Mouse (Mus musculus): ENCODE measurements at regions not wholly inside any gene's neighbourhood (a gene's known extent, or its start where the extent isn't known, plus 50 kb on each side); places are given as distances from the start of the nearest gene placed in this dataset.

DNA sequence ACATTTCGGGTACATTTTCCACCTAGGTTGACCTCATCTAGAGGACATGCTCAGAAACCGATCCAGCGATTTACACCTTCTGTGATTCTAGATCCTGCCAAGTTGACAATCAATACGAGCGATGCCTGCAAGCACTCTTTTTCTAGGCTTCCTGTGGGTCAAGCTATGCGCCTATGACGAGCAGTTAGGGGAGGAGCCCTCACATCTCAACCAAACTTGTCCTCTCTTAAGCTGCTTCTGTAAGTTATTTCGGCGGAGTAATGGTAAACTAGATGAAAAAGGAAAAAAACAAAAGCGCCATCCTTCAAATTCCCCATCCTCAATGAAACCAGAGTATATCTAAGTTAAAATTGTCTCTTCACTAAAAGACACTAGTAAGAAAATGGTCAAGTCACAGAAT, 858.5 kb downstream of the Zfp704 start:
- no peak for ATAC-seq (replicated peaks; ENCODE audit: low FRiP score, poor library complexity, severe bottlenecking)

DNA sequence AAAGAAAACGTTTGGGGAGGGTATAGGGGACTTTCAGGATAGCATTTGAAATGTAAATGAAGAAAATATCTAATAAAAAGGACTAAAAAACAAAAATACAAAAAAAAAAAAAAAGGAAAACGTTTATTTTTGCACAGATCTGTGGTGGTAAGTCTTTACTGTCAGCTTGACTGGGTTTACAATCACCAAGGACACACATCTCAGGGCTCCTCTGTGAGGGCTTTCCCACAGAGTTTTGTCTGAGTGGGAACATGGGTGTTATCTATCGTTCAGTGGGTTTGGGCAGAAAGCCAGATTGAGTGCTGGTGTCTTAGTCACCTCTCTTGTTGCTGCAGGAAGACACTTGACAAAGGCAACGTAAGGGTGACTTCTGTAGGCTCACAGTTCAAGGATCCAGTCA, 859.0 kb downstream of the Zfp704 start:
- 0 out of 2 replicates have a peak, but pooled peaks have one; percentile 40 for ATAC-seq (replicated peaks; ENCODE audit: low FRiP score, poor library complexity, severe bottlenecking)

DNA sequence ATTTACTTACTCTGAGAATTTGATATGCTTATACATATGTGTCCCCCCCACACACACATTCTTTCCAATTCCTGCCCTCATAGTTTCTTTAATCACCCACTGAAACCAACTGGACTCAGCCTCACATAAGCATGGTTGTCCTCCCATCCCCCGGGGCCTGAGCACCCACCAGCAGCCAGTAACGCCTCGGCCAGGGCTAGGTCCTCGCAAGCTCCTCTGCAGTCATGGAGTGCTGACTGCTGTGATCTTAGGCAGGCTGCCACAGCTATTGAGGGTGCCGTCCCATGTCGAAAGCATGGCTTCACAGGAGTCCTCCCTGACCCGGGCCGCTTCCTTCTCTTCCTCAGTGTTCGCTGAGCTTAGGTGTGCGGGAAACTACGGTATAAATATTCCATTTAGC, 859.7 kb downstream of the Zfp704 start:
- no peak for ATAC-seq (replicated peaks; ENCODE audit: low FRiP score, poor library complexity, severe bottlenecking)

DNA sequence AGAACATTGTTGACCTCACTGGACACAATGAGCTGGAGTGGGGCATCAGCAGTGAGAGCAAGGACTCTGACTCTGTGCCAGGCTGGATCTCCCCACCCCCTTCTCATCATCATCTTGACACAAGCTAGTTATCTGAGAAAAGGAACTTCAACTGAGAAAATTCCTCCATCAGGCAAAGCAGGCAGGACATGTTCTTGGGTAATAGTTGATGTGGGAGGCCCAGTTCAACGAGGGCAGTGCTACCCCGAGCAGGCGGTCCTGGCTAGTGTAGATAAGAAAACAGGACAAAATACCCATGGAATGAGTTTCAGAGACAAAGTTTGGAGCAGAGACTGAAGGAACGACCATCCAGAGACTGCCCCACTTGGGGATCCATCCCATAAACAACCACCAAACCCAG, 862.7 kb downstream of the Zfp704 start:
- no peak for ATAC-seq (replicated peaks; ENCODE audit: low FRiP score, poor library complexity, severe bottlenecking)

DNA sequence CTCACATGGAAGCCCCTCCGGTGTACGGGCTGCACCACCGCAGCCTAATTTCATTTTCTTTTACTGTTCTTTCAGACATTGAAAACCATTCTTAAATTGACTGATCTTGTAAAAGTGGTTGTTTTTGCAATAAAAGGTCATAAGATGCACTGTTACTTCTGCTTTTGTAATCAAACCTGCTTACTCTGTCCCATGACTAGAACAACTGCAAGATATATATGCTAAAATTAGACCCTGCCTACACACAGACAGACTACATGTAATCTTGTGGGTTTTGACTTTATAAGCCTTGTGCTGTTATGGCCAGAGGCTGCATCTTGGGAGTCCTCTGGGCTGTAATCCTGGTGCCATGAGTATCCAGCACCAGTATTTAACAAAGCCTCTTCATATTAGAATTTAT, 863.2 kb downstream of the Zfp704 start:
- no peak for ATAC-seq (replicated peaks; ENCODE audit: low FRiP score, poor library complexity, severe bottlenecking)

DNA sequence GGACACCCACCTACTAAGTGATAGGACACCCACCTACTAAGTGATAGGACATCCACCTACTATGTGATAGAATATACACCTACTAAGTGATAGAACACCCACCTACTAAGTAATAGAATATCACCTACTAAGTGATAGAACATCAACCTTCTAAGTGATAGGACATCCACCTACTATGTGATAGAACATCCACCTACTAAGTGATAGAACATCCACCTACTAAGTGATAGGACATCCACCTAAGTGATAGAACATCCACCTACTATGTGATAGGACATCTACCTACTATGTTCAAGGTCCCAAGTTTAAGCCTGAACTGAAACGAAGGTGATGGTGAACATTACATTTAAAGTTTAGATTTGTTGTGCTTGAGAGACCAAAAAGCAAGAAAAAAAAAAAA, 863.8 kb downstream of the Zfp704 start:
- no peak for ATAC-seq (replicated peaks; ENCODE audit: low FRiP score, poor library complexity, severe bottlenecking)

DNA sequence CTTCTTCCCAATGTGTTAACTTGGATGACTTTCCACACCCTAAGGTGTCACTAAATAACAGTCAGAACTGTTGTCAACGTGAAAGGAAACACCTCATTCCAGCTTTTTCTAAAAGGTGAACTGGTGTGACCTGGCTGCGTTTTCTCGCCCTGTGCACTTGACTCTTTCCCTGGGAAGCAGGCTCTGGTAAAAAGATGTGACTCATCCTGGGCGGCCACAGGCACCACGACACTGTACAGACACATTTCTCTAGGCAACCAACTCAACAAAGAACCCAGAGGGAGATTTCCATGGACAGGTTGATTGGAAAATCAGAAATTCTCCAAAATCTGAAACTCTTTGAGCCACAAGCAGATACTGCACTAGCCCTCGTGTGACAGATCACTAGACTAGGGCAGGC, 865.0 kb downstream of the Zfp704 start:
- ATAC-seq (replicated peaks; ENCODE audit: low FRiP score, poor library complexity, severe bottlenecking), result no peak

DNA sequence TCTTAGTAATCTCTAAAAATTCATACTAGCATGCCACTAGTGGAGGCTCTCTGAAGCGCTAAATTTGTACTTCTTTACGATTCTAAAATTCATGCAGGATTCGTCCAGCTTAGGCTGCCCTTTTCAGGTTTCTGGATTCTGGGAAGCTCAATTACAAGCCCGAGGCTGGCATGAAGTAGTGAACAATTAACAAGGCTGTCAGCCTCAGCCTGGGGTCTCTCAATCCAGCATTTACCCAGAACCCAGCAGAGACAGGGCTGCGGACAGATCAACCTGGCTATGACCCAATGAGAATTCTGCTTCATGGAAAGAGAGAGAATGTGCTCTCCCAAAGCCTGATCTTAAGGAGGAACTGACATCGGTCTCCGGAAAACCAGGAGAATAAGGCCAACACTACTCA, 866.2 kb downstream of the Zfp704 start:
- no peak for ATAC-seq (replicated peaks; ENCODE audit: low FRiP score, poor library complexity, severe bottlenecking)

DNA sequence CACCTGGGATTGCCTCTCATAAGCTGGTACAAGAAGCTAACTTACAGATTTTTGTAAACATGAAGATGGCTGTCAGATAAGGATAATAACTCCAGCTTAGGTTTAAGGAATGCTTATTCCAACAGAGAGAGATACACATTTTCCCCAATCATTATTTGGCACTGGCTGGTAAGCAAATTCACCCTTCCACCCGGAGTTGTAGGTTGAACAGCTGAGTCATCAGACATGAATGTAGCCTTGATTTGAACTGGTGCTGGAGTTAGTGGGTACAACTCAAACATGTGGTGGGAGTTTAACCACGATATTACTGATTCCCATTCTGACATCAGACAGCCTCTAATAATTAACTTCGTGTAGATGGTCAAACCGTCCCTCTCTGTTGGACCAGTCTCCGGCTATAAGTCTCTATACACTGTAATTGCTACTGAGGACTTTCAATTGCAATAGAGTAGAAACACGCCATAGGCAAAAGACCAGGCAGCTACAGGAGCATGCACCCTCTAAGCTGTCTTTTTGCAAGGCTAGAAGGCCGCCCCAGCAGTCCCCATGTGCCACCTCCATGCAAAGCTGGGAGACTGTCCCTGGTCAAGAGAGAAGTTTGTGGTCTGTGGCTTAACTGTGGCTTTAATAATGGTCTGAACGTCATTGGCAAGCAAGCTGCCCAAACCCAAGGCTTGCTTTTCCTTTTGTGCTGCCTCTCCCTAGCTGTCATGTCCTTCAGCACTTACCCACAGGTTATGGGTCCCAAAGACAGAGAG, 868.4 kb downstream of the Zfp704 start:
- ATAC-seq (replicated peaks; ENCODE audit: low FRiP score, poor library complexity, severe bottlenecking), result no peak

DNA sequence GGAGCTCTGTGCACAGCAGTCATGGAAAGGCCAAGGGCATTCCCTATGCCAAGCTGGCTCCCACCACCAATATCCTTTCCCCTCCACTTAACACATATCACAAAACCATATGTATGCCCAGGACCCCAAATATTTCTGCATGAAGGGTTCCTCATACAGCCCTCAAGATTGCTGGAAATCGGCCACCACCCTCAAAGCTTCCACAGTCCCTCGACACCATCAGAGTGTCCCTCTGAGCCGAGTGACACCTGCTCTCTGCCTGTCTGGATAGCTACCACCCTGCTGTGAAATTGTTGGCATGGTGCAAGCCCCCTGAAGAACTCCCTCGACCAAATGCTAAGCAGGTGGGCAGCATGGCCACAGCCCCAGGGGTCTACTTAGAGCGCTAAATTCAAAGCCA, 869.2 kb downstream of the Zfp704 start:
- no peak for ATAC-seq (replicated peaks; ENCODE audit: low FRiP score, poor library complexity, severe bottlenecking)

DNA sequence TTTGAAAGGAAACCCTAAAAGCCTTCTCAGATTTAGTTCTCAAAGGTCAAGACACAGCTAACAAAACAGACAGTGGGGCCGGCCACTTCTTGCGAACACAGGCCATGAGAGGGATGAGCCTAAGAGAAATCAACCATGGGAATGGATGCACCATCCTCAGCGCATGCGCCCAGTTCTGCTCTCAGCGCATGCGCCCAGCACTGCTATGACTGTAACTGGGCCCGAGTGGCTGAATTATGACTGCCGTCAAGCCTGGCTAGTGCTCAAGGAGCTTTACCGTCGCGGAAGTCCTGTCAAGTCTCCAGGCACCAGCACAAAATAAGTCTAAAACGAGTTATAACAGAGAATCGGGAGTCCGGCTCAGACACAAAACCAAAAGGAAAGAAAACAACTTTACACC, 870.6 kb downstream of the Zfp704 start:
- ATAC-seq (replicated peaks; ENCODE audit: low FRiP score, poor library complexity, severe bottlenecking), result no peak

DNA sequence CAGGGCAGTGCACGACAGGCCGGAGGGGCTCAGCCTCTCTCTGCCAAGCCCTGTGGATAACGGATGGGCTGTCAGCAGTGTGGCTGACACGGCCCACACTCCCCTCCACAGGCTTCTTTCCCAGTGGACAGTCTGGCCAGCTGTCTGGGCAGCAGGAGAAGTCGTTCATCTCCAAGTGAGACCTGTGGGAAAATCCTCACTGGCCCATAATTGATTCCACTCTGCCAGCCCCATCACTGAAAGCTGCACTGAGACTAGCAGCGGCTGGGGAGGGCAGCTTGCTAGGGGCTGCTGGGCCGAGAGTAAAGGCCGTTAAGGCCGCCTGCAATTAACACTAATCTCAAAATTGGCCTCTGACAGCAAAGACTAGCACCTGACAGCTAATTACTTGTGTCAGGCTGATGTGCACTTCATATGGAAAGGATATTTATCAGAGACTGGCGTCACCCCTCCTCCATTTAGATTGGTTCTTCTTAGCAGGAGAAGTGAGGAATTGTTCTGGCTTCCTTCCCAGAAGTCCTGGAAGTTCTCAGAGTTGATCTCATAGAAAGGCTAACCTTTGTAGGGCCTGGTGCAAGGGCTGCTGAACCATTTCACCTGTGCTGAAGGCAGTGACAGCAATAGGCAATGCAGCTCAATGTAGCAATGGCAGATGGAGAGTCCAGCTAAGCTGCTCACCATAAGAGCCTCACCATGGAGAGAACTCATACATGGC, 873.5 kb downstream of the Zfp704 start:
- no peak for ATAC-seq (replicated peaks; ENCODE audit: low FRiP score, poor library complexity, severe bottlenecking)

DNA sequence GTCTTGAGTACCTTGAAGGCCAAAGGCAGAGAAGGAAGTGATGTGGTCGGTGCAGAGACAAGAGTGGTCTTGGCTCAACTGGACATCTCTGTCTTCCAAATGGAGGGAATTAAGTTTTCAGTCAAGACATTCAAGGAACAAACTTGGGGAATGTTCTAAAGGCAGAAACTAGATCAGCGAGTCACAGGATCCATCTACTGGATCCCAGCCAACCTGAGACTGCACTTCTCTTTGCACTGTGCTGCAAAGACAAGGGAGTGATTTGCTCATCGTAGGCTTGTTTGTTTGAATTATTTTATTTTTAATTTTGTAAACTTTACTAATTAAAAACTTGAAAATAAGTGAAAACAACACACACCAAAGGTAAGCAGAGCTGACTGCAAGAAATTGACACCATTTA, 875.8 kb downstream of the Zfp704 start:
- no peak for ATAC-seq (replicated peaks; ENCODE audit: low FRiP score, poor library complexity, severe bottlenecking)

DNA sequence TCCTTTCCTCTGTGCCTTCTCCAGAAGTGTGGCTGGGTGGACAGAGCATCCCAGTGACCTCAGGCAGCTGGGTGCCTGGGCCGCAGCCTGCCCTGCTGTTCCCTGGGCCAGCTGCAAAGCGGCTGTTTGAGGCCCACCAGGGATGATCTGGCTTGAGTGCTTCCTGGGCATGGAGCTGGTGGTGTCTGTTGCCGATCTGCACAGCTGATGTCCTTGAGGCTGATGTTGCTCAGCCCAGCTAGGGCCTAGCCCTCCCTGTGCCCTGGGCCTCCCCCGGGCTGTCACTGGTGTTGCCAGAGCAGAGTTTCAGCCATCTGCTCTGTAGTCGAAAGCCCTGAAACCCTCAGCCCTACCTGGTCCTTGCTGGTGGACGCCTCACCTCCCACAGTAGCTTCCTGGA, 878.5 kb downstream of the Zfp704 start:
- ATAC-seq (replicated peaks; ENCODE audit: low FRiP score, poor library complexity, severe bottlenecking), result no peak

DNA sequence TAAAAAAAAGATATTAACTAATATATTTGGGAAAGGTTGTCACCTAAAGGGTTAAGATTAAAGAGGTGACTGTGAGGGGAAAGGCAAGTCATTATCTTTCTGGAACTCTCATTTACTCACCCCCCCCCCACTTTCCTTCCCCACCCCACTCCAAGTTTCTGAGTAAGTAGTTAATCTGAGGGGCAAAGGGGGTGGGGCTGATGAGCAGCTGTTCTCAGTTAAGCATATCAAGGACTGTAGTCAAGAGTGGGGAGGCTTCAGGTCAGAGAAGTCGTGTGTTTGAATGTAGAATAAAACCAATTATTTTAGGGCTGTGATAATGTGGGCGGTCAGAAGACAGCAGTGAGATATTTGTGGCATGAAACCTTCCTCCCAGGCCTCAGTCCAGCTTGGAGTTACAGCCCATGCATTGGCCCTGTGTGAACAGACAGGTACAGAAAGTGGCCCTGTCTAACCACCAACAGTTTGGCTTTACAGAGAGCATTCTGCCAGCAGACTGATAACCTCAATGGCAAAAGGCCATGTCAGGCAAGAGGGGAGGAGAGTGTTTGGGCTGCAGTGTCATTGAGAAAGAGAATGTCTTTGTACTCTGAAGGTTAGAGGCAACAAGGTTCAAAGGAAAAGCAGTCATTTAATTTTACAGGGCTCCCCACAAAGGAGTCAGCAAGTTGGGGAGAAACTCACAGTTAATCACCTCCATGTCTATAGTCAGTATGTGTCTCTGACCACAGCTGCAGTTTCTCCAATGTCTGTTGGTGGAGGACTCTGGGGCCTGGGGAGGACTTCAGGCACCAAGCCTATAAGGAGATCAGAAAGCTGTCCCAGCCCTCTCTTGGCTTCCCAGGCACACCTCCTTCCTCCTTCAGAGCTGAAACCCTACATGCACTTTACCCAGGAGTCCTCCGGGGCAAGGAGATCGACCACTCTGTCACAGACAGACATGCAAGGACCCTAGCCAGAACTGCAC, 888.0 kb downstream of the Zfp704 start:
- ATAC-seq (replicated peaks; ENCODE audit: low FRiP score, poor library complexity, severe bottlenecking), result peak; percentile 55

DNA sequence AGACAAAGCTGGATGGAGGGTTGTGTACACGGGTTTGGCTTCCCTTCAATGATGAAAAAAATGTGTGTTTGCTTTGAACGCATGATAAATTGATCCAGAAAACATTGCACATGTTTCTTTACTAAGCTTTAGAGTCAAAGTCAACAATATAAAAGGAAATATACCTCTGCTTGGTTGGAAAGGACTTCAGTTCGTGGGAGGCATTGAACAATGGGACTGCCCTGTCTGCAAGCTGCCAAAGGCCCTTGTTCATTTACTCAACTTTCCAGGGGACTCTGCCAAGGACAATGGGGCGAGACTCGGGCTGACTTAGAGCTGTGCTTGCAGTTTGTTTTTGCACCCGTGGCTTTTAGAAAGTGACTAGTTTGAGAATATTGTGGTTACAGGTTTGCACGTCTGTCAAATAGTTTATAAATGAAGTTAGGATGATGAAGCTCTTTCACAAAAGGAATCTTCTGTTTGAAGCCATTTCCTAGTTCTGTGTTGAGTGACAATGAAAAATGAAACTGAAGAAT, 889.2 kb downstream of the Zfp704 start:
- no peak for ATAC-seq (replicated peaks; ENCODE audit: low FRiP score, poor library complexity, severe bottlenecking)

DNA sequence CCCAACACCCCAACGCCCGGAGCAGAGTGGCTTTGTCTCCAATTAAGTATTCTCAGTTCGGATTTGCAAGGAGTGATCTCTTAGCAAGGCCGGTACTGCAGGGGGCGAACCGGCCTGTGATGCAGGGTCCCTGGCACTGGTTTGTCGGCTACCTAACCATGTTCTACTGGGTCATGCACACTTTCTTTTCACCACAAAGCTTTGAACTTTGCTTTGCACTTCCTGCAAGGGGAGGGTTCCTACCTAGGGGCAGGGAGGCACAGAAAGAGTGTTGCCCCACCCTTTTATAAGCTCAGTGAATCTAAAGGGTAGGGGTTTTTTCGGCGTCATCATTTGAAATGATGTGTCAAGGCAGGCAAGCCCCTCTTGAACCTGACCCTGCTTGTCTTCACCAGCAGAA, 891.7 kb downstream of the Zfp704 start:
- ATAC-seq (replicated peaks; ENCODE audit: low FRiP score, poor library complexity, severe bottlenecking), result no peak

DNA sequence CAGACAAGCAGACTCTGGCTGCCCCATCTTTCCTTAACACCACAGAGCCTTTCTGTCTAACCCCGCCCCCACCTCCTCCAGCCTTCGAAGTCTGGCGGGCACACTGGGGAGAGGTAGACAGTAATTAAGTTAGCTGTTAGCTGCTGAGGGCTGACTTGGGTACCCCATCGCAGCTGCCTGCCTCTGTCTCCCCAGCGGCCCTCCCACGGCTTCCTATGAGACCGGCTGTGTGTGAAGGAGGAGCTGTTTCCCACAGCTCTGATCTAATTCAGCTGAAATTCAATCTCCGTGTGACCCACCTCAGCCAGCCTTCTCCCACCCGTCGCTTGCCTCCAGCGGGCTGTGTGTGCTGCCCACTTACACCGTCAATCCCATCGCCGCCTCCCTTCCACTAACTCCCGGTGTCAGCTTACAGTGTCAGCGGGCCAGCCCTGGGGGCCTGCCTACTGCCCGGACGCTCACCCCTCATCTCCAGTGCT, 892.5 kb downstream of the Zfp704 start:
- ATAC-seq (replicated peaks; ENCODE audit: low FRiP score, poor library complexity, severe bottlenecking), result no peak
